Mouse (Mus musculus): ENCODE measurements around the gene Ccdc159. TPM values are rescaled to one million over a fixed set of nuclear protein-coding genes. Genes with fewer than 3 reads are reported as not detected.
A peak's percentile ranks its signal among the peaks of the same experiment; 100 is the strongest.

The Ccdc159 gene
- polyA plus RNA-seq, 1 experiment, result 8.3 TPM

- no peak for DNase-seq (ENCODE audit: low read depth)
These were observed 6.8 kb downstream of the Ccdc159 start for GRCm38 (mm10) chr9:21934021-21934420.

- DNase-seq (ENCODE audit: low read depth), result no peak
These were observed 8.3 kb downstream of the Ccdc159 start for GRCm38 (mm10) chr9:21935466-21936131.

GRCm38 (mm10) chr9:21936692-21937570 is 9.7 kb downstream of the Ccdc159 start, which contains the start of gene Plppr2:
Gene Plppr2, plus strand, starts transcription at chr9:21937033.
- DNase-seq (ENCODE audit: low read depth), result no peak

GRCm38 (mm10) chr9:21937711-21938175 is 10.5 kb downstream of the Ccdc159 start:
- DNase-seq (ENCODE audit: low read depth), result no peak

GRCm38 (mm10) chr9:21938234-21938855 is 11.1 kb downstream of the Ccdc159 start:
- no peak for DNase-seq (ENCODE audit: low read depth)

GRCm38 (mm10) chr9:21943046-21943445 is 15.8 kb downstream of the Ccdc159 start:
- no peak for DNase-seq (ENCODE audit: low read depth)

- no peak for DNase-seq (ENCODE audit: low read depth)
These were observed 16.4 kb downstream of the Ccdc159 start for GRCm38 (mm10) chr9:21943638-21944037.

GRCm38 (mm10) chr9:21944267-21944666 is 17.0 kb downstream of the Ccdc159 start:
- no peak for DNase-seq (ENCODE audit: low read depth)

GRCm38 (mm10) chr9:21947540-21948130 is 20.4 kb downstream of the Ccdc159 start:
- DNase-seq (ENCODE audit: low read depth), result no peak

- no peak for DNase-seq (ENCODE audit: low read depth)
These were observed 20.9 kb downstream of the Ccdc159 start for GRCm38 (mm10) chr9:21948146-21948545.

GRCm38 (mm10) chr9:21948790-21949189 is 21.5 kb downstream of the Ccdc159 start:
- no peak for DNase-seq (ENCODE audit: low read depth)

GRCm38 (mm10) chr9:21950322-21950721 is 23.1 kb downstream of the Ccdc159 start:
- no peak for DNase-seq (ENCODE audit: low read depth)

GRCm38 (mm10) chr9:21951977-21952376 is 24.7 kb downstream of the Ccdc159 start:
- DNase-seq (ENCODE audit: low read depth), result no peak

GRCm38 (mm10) chr9:21953600-21953999 is 26.3 kb downstream of the Ccdc159 start:
- DNase-seq (ENCODE audit: low read depth), result no peak

- no peak for DNase-seq (ENCODE audit: low read depth)
These were observed 27.4 kb downstream of the Ccdc159 start for GRCm38 (mm10) chr9:21954635-21955034.

GRCm38 (mm10) chr9:21955225-21955569 is 27.9 kb downstream of the Ccdc159 start:
- DNase-seq (ENCODE audit: low read depth), result no peak

- DNase-seq (ENCODE audit: low read depth), result peak; percentile 88
These were observed 28.5 kb downstream of the Ccdc159 start, which contains the start of gene Swsap1 for GRCm38 (mm10) chr9:21955570-21956281. Gene Swsap1, plus strand, starts transcription at chr9:21955755.

- DNase-seq (ENCODE audit: low read depth), result no peak
These were observed 31.1 kb downstream of the Ccdc159 start for GRCm38 (mm10) chr9:21958372-21958771.

GRCm38 (mm10) chr9:21959244-21959643 is 32.0 kb downstream of the Ccdc159 start:
- DNase-seq (ENCODE audit: low read depth), result no peak

GRCm38 (mm10) chr9:21960135-21960534 is 32.9 kb downstream of the Ccdc159 start:
- DNase-seq (ENCODE audit: low read depth), result no peak

GRCm38 (mm10) chr9:21960558-21961208 is 33.4 kb downstream of the Ccdc159 start:
- DNase-seq (ENCODE audit: low read depth), result no peak

Measured in gonadal fat pad, adult 2 months (tissue).